Mouse (Mus musculus): ENCODE data around the gene Cuedc1. TPM values are rescaled to one million over a fixed set of nuclear protein-coding genes. Genes with fewer than 3 reads are reported as not detected.

Cuedc1 gene
- polyA plus RNA-seq, 1 experiment: 14.4 TPM

DNA sequence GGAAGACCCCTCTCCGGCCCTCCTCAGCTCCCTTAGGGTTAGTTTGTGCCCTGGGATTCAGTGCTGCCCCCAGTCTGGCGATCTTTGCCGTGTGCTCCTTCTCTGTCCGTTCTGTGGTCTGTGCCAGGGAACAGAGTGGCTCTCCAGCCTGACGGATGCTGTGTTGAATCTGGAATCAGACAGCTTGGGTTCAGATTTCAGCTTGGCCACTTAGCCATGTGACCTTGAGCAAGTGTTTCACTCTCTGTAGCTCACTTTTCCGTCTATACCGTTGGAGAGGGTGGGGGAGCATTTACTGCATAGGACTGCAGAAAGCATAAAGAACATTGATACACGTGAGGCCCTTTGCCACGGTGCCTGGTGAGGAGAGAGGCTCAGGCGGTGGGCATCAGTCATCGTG, 61.5 kb downstream of the Cuedc1 start:
- WGBS: 81% methylated on average over 11 of the region's 11 CpGs
- no peaks in the 10 kb centered on the region; the same call in 1 of the 2 replicates for H3K4me1 ChIP-seq (ENCODE audit: control insufficient read depth, insufficient read depth, low read length)
- no peak overlapping the region for H3K4me3 ChIP-seq (replicated peaks; ENCODE audit: control insufficient read depth, low read depth, low read length)
- TF ChIP-seq CTCF (IDR thresholded peaks at IDR 0.05; ENCODE audit: control insufficient read depth, insufficient read depth, low read length) (no peak), POLR2A (IDR thresholded peaks at IDR 0.05; ENCODE audit: borderline replicate concordance, control insufficient read depth, low read depth, low read length) (no peak)
- H3K27ac ChIP-seq (ENCODE audit: control insufficient read depth, insufficient read depth, low read depth, low read length, poor library complexity): no peak overlapping the region

DNA sequence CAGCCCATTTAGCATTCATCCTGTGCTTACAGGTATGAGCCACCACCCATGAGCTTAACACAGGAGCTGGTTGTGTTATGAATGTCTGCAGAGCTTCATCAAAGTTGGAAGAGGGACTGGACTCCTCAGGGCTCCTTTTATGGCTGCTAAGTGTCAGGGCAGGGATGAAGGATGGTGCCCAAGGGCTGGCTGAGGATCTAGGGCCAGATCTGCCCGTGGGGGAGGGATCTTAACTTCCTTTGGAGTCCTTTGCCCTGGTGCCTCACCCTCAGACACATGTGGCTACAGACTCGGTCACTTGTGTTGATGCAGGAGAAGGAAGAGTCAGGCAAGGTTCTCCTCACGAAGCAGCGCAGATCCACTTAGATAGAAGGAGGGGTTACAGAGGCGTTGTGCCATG, 62.5 kb downstream of the Cuedc1 start:
- H3K4me3 ChIP-seq (replicated peaks; ENCODE audit: control insufficient read depth, low read depth, low read length): no peak overlapping the region
- TF ChIP-seq CTCF (IDR thresholded peaks at IDR 0.05; ENCODE audit: control insufficient read depth, insufficient read depth, low read length) (no peak), POLR2A (IDR thresholded peaks at IDR 0.05; ENCODE audit: borderline replicate concordance, control insufficient read depth, low read depth, low read length) (no peak)
- 45% methylated on average over 5 of the region's 5 CpGs for WGBS
- no peak overlapping the region for H3K27ac ChIP-seq (ENCODE audit: control insufficient read depth, insufficient read depth, low read depth, low read length, poor library complexity)
- peaks cover 2% of the 10 kb centered on the region for H3K4me1 ChIP-seq (ENCODE audit: control insufficient read depth, insufficient read depth, low read length)

DNA sequence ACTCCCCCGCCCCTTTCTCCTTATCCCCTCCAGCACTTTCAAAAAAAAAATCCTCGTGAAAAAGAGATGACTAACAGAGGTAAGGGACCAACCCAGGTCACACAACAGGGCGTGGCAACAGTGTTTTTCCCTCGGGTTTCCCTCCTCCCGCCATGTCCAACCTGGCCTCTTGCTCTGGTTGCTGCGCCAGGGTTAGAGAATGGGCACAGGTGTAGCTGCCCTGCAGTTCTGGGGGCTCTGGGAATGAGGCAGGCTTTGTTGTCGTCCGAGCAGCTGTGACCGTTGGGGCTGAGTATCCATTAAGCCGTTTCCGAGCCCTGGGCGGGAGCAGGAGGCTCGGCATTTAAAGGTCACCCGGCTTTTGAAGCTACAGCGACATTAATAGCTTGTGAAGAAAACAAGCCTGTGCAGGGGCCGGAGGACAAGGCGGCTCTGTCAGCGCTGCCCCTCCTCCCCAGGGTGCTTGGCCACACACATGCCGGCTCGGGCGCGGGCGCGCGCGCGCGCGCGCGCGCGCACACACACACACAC, 63.3 kb downstream of the Cuedc1 start:
- H3K4me3 ChIP-seq (replicated peaks; ENCODE audit: control insufficient read depth, low read depth, low read length): peak overlapping the region; percentile 42
- 3% methylated on average over 21 of the region's 33 CpGs for WGBS
- peak overlapping the region; percentile 71 for H3K27ac ChIP-seq (ENCODE audit: control insufficient read depth, insufficient read depth, low read depth, low read length, poor library complexity)
- no peak for TF ChIP-seq CTCF (IDR thresholded peaks at IDR 0.05; ENCODE audit: control insufficient read depth, insufficient read depth, low read length)
- 0 out of 2 replicates have a peak, but pooled peaks have one; percentile 10 for TF ChIP-seq POLR2A (IDR thresholded peaks at IDR 0.05; ENCODE audit: borderline replicate concordance, control insufficient read depth, low read depth, low read length)
- H3K4me1 ChIP-seq (ENCODE audit: control insufficient read depth, insufficient read depth, low read length): peaks cover 2% of the 10 kb centered on the region

DNA sequence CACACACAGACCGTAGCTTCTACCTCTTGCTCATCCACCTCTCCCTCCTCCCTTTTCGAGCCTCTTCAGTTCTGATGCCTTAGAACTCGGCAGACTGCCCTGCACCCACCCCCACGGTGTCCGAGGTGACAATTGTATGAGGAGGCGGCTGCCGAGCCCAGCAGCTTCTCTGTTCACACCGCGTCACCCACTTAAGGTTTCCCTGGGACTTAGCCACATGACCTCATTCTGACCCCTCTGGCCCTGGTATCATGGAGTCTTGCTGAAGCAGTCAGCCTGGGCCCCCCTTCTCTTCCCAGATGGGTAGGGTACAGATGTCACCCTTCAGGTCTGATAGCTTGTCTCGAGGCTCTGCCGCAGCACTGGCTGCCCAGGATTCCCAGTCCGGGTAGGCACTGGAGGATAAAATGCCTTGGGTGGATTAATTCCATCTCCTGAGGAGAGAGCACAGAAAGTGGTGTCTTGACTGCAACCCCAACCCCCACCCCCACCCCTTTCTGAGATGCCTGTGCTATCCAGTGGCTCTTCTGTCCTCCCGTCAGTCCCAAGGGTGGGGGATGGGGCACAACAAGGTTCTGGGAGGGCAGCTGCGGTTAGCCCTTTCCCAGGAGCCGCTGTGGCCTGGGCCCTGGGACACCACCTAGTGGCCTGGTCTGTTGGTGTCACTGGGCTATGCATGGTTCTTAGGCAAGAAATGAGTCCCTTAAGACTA, 63.9 kb downstream of the Cuedc1 start:
- TF ChIP-seq CTCF (IDR thresholded peaks at IDR 0.05; ENCODE audit: control insufficient read depth, insufficient read depth, low read length): peak; percentile 85
- no peak for TF ChIP-seq POLR2A (IDR thresholded peaks at IDR 0.05; ENCODE audit: borderline replicate concordance, control insufficient read depth, low read depth, low read length)
- H3K4me1 ChIP-seq (ENCODE audit: control insufficient read depth, insufficient read depth, low read length): peaks cover 2% of the 10 kb centered on the region

DNA sequence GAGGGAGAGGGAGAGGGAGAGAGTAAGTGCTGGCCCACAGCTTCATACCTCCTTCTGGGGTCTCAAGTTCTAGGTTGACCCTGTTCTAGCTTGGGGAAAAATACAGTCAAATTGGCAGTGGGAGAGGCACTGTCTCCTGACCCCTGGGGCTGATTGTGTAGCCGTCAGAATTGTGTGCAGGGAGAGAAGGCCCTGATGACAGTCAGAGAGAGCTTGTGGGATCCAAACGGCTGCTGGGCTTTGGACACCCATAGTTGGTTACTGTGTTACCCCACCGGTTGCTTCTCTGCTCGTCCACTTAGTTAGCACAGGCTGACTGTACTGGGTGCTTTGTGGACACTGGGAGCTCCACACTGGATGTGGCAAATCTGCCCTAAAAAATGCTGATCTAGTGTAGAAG, 64.9 kb downstream of the Cuedc1 start:
- TF ChIP-seq CTCF (IDR thresholded peaks at IDR 0.05; ENCODE audit: control insufficient read depth, insufficient read depth, low read length) (no peak), POLR2A (IDR thresholded peaks at IDR 0.05; ENCODE audit: borderline replicate concordance, control insufficient read depth, low read depth, low read length) (no peak)

More for the DNA sequence above, 63.9 kb downstream of the Cuedc1 start:
- WGBS: under 1% methylated on average over 15 of the region's 15 CpGs
- Histone ChIP-seq H3K27ac (ENCODE audit: control insufficient read depth, insufficient read depth, low read depth, low read length, poor library complexity) (peak overlapping the region; percentile 6; the same call in 1 of the 2 replicates), H3K4me3 (replicated peaks; ENCODE audit: control insufficient read depth, low read depth, low read length) (peak overlapping the region; percentile 50)

DNA sequence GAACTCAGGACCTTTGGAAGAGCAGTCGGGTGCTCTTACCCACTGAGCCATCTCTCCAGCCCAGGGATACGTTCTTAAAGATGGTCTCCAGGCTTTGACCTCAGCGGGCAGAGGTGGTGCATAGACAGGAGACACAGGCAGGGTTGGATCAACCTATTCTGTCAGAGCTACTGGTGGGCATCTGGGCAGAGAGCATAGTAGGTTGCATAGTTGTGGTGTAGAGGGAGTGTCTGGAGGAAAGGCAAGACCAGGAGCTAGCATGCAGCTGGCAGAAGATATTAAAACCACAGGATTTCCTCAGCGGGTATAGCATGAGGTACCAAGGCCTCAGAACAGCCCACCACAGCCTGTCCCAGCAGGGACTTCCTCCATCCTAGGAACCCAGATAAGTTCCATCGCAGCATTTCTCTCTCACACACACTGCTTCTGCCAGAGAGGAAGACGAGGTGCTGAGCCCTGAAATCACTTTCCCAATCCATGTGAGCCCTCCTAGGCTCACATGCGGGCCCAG, 66.4 kb downstream of the Cuedc1 start:
- TF ChIP-seq POLR2A (IDR thresholded peaks at IDR 0.05; ENCODE audit: borderline replicate concordance, control insufficient read depth, low read depth, low read length) (no peak), CTCF (IDR thresholded peaks at IDR 0.05; ENCODE audit: control insufficient read depth, insufficient read depth, low read length) (no peak)
- Histone ChIP-seq H3K27ac (ENCODE audit: control insufficient read depth, insufficient read depth, low read depth, low read length, poor library complexity) (peak overlapping the region; percentile 52; the same call in 1 of the 2 replicates), H3K4me3 (replicated peaks; ENCODE audit: control insufficient read depth, low read depth, low read length) (no peak overlapping the region), H3K4me1 (ENCODE audit: control insufficient read depth, insufficient read depth, low read length) (peaks cover 2% of the 10 kb centered on the region)
- 11% methylated on average over 7 of the region's 7 CpGs for WGBS

More for the DNA sequence above, 64.9 kb downstream of the Cuedc1 start:
- Histone ChIP-seq H3K4me3 (replicated peaks; ENCODE audit: control insufficient read depth, low read depth, low read length) (no peak overlapping the region), H3K27ac (ENCODE audit: control insufficient read depth, insufficient read depth, low read depth, low read length, poor library complexity) (no peak overlapping the region), H3K4me1 (ENCODE audit: control insufficient read depth, insufficient read depth, low read length) (peaks cover 2% of the 10 kb centered on the region)
- WGBS: 36% methylated on average over 4 of the region's 4 CpGs

DNA sequence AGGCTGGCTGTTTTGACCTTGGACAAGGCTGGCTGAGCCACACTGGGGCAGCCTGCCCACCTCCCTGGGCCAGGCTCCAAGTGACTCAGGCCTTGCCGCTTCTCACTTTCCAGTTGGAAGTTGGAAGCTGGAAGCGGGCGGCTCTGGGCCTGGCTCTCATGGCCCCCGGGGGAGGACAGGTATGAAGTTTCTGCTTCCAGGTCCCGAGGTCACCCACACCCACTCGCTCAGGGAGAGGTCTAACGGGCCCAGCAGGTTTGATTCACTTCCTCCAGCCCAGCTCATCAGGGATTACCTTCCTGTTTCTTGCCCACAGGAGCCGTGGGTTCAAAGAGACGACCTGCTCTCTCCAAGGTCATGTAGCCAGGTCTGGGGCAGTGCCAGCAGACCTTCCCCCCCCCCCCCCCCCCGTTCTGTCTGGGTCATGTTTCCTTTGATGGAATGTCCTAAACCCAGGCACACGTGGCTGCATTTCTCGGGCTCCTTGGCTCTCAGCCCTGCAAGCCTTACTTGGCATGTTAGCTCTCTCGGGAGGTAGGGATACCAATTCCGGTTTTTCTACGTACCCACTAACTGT, 67.0 kb downstream of the Cuedc1 start:
- 4% methylated on average over 15 of the region's 15 CpGs for WGBS
- H3K4me3 ChIP-seq (replicated peaks; ENCODE audit: control insufficient read depth, low read depth, low read length): no peak overlapping the region
- TF ChIP-seq POLR2A (IDR thresholded peaks at IDR 0.05; ENCODE audit: borderline replicate concordance, control insufficient read depth, low read depth, low read length) (no peak), CTCF (IDR thresholded peaks at IDR 0.05; ENCODE audit: control insufficient read depth, insufficient read depth, low read length) (no peak)
- peaks cover 2% of the 10 kb centered on the region for H3K4me1 ChIP-seq (ENCODE audit: control insufficient read depth, insufficient read depth, low read length)
- peak overlapping the region; percentile 52; the same call in 1 of the 2 replicates for H3K27ac ChIP-seq (ENCODE audit: control insufficient read depth, insufficient read depth, low read depth, low read length, poor library complexity)

Data from bone marrow, adult 2 months (tissue).